Mouse (Mus musculus): ENCODE data around the gene Arhgef5. TPM values are rescaled to one million over a fixed set of nuclear protein-coding genes. Genes with fewer than 3 reads are reported as not detected.

The Arhgef5 gene
- total RNA-seq, 1 experiment = 10.1 TPM

- in situ Hi-C loops (cut with MboI; ENCODE audit: low sequenced_read_pairs in 2 of 2, unreplicated experiment in 2 of 2) = no loop called here
- Histone ChIP-seq H3K9me3 (ENCODE audit: control insufficient read depth, insufficient read depth, low read depth, low read length) (no peaks in the 10 kb centered on the region), H3K36me3 (ENCODE audit: control insufficient read depth, insufficient read depth, low read length, poor library complexity, severe bottlenecking) (no peaks in the 10 kb centered on the region), H3K4me1 (ENCODE audit: control insufficient read depth in 2 of 2, insufficient read depth in 2 of 2, low read length in 2 of 2, poor library complexity in 1 of 2) (no peaks in the 10 kb centered on the region), H3K27ac (ENCODE audit: insufficient read depth, low read depth, low read length, poor library complexity, severe bottlenecking) (no peak overlapping the region), H3K4me3 (ENCODE audit: insufficient read depth in 1 of 2, low read depth in 1 of 2, low read length in 2 of 2, poor library complexity in 1 of 2, severe bottlenecking in 1 of 2) (no peak overlapping the region), H3K9ac (ENCODE audit: insufficient read depth, low read depth, low read length, poor library complexity, severe bottlenecking) (no peak overlapping the region)
- no peak for DNase-seq (ENCODE audit: low read depth, low spot score)
- TF ChIP-seq CHD2 (IDR thresholded peaks at IDR 0.05; ENCODE audit: low read depth, low read length) (no peak), ZNF384 (IDR thresholded peaks at IDR 0.05; ENCODE audit: low read depth, low read length) (no peak), ZC3H11A (IDR thresholded peaks at IDR 0.05; ENCODE audit: borderline replicate concordance, low read depth, low read length) (no peak)
These were observed 68.1 kb downstream of the Arhgef5 start for GRCm38 (mm10) chr6:43333479-43333878.

GRCm38 (mm10) chr6:43335619-43336234, 70.3 kb downstream of the Arhgef5 start:
- no peak for DNase-seq (ENCODE audit: low read depth, low spot score)
- TF ChIP-seq ZNF384 (IDR thresholded peaks at IDR 0.05; ENCODE audit: low read depth, low read length) = no peak
- TF ChIP-seq MAFK (IDR thresholded peaks at IDR 0.05; ENCODE audit: insufficient read depth, low read depth, low read length) = no peak
- no peak for TF ChIP-seq ZC3H11A (IDR thresholded peaks at IDR 0.05; ENCODE audit: borderline replicate concordance, low read depth, low read length)
- no peak for TF ChIP-seq CHD2 (IDR thresholded peaks at IDR 0.05; ENCODE audit: low read depth, low read length)
- no peak for TF ChIP-seq HCFC1 (IDR thresholded peaks at IDR 0.05; ENCODE audit: borderline replicate concordance, insufficient read depth, low read length)
- Histone ChIP-seq H3K27ac (ENCODE audit: insufficient read depth, low read depth, low read length, poor library complexity, severe bottlenecking) (no peak overlapping the region), H3K4me3 (ENCODE audit: insufficient read depth in 1 of 2, low read depth in 1 of 2, low read length in 2 of 2, poor library complexity in 1 of 2, severe bottlenecking in 1 of 2) (no peak overlapping the region), H3K9me3 (ENCODE audit: control insufficient read depth, insufficient read depth, low read depth, low read length) (no peaks in the 10 kb centered on the region), H3K9ac (ENCODE audit: insufficient read depth, low read depth, low read length, poor library complexity, severe bottlenecking) (no peak overlapping the region), H3K36me3 (ENCODE audit: control insufficient read depth, insufficient read depth, low read length, poor library complexity, severe bottlenecking) (no peaks in the 10 kb centered on the region), H3K4me1 (ENCODE audit: control insufficient read depth in 2 of 2, insufficient read depth in 2 of 2, low read length in 2 of 2, poor library complexity in 1 of 2) (no peaks in the 10 kb centered on the region)
- in situ Hi-C loops (cut with MboI; ENCODE audit: low sequenced_read_pairs in 2 of 2, unreplicated experiment in 2 of 2) = no loop called here

GRCm38 (mm10) chr6:43337491-43337961, 72.1 kb downstream of the Arhgef5 start:
- Histone ChIP-seq H3K4me3 (ENCODE audit: insufficient read depth in 1 of 2, low read depth in 1 of 2, low read length in 2 of 2, poor library complexity in 1 of 2, severe bottlenecking in 1 of 2) (no peak overlapping the region), H3K4me1 (ENCODE audit: control insufficient read depth in 2 of 2, insufficient read depth in 2 of 2, low read length in 2 of 2, poor library complexity in 1 of 2) (no peaks in the 10 kb centered on the region), H3K9me3 (ENCODE audit: control insufficient read depth, insufficient read depth, low read depth, low read length) (no peaks in the 10 kb centered on the region), H3K9ac (ENCODE audit: insufficient read depth, low read depth, low read length, poor library complexity, severe bottlenecking) (no peak overlapping the region), H3K36me3 (ENCODE audit: control insufficient read depth, insufficient read depth, low read length, poor library complexity, severe bottlenecking) (no peaks in the 10 kb centered on the region), H3K27ac (ENCODE audit: insufficient read depth, low read depth, low read length, poor library complexity, severe bottlenecking) (no peak overlapping the region)
- in situ Hi-C loops (cut with MboI; ENCODE audit: low sequenced_read_pairs in 2 of 2, unreplicated experiment in 2 of 2) = no loop called here
- no peak for TF ChIP-seq CHD2 (IDR thresholded peaks at IDR 0.05; ENCODE audit: low read depth, low read length)
- no peak for TF ChIP-seq HCFC1 (IDR thresholded peaks at IDR 0.05; ENCODE audit: borderline replicate concordance, insufficient read depth, low read length)
- TF ChIP-seq ZNF384 (IDR thresholded peaks at IDR 0.05; ENCODE audit: low read depth, low read length) = no peak
- no peak for TF ChIP-seq ZC3H11A (IDR thresholded peaks at IDR 0.05; ENCODE audit: borderline replicate concordance, low read depth, low read length)
- TF ChIP-seq MAFK (IDR thresholded peaks at IDR 0.05; ENCODE audit: insufficient read depth, low read depth, low read length) = no peak
- no peak for DNase-seq (ENCODE audit: low read depth, low spot score)

GRCm38 (mm10) chr6:43338804-43339203, 73.4 kb downstream of the Arhgef5 start:
- no peaks in the 10 kb centered on the region for H3K36me3 ChIP-seq (ENCODE audit: control insufficient read depth, insufficient read depth, low read length, poor library complexity, severe bottlenecking)
- in situ Hi-C loops (cut with MboI; ENCODE audit: low sequenced_read_pairs in 2 of 2, unreplicated experiment in 2 of 2) = no loop called here
- H3K4me3 ChIP-seq (ENCODE audit: insufficient read depth in 1 of 2, low read depth in 1 of 2, low read length in 2 of 2, poor library complexity in 1 of 2, severe bottlenecking in 1 of 2) = no peak overlapping the region
- H3K27ac ChIP-seq (ENCODE audit: insufficient read depth, low read depth, low read length, poor library complexity, severe bottlenecking) = no peak overlapping the region
- DNase-seq (ENCODE audit: low read depth, low spot score) = no peak
- no peaks in the 10 kb centered on the region for H3K9me3 ChIP-seq (ENCODE audit: control insufficient read depth, insufficient read depth, low read depth, low read length)
- TF ChIP-seq HCFC1 (IDR thresholded peaks at IDR 0.05; ENCODE audit: borderline replicate concordance, insufficient read depth, low read length) (no peak), MAFK (IDR thresholded peaks at IDR 0.05; ENCODE audit: insufficient read depth, low read depth, low read length) (no peak), CHD2 (IDR thresholded peaks at IDR 0.05; ENCODE audit: low read depth, low read length) (no peak), ZC3H11A (IDR thresholded peaks at IDR 0.05; ENCODE audit: borderline replicate concordance, low read depth, low read length) (no peak), ZNF384 (IDR thresholded peaks at IDR 0.05; ENCODE audit: low read depth, low read length) (no peak)
- H3K9ac ChIP-seq (ENCODE audit: insufficient read depth, low read depth, low read length, poor library complexity, severe bottlenecking) = no peak overlapping the region
- H3K4me1 ChIP-seq (ENCODE audit: control insufficient read depth in 2 of 2, insufficient read depth in 2 of 2, low read length in 2 of 2, poor library complexity in 1 of 2) = no peaks in the 10 kb centered on the region

Other genes starting within 250 kb of the Arhgef5 start
- gene Olfr441, start 159.2 kb upstream of the Arhgef5 start, total RNA-seq (2012; rRNA removed) = not detected in 2 replicates
- not detected in 2 replicates for gene Olfr237-ps1, start 119.0 kb upstream of the Arhgef5 start, total RNA-seq (2012; rRNA removed)
- not detected in 2 replicates for gene Olfr437, start 102.3 kb upstream of the Arhgef5 start, total RNA-seq (2012; rRNA removed)
- gene Olfr13, start 93.4 kb upstream of the Arhgef5 start, total RNA-seq (2012; rRNA removed) = not detected in 2 replicates
- gene Olfr435, start 68.4 kb upstream of the Arhgef5 start, total RNA-seq (2012; rRNA removed) = not detected in 2 replicates
- not detected in 2 replicates for gene Olfr434, start 52.6 kb upstream of the Arhgef5 start, total RNA-seq (2012; rRNA removed)
- not detected in 2 replicates for gene Olfr47, start 34.1 kb upstream of the Arhgef5 start, total RNA-seq (2012; rRNA removed)
- 0.11 TPM in 1 of 2 replicates, not detected in the other for gene Nobox, start 44.0 kb downstream of the Arhgef5 start, total RNA-seq (2012; rRNA removed)